Mouse (Mus musculus): ENCODE measurements around the gene Engase.

Gene Engase

DNA sequence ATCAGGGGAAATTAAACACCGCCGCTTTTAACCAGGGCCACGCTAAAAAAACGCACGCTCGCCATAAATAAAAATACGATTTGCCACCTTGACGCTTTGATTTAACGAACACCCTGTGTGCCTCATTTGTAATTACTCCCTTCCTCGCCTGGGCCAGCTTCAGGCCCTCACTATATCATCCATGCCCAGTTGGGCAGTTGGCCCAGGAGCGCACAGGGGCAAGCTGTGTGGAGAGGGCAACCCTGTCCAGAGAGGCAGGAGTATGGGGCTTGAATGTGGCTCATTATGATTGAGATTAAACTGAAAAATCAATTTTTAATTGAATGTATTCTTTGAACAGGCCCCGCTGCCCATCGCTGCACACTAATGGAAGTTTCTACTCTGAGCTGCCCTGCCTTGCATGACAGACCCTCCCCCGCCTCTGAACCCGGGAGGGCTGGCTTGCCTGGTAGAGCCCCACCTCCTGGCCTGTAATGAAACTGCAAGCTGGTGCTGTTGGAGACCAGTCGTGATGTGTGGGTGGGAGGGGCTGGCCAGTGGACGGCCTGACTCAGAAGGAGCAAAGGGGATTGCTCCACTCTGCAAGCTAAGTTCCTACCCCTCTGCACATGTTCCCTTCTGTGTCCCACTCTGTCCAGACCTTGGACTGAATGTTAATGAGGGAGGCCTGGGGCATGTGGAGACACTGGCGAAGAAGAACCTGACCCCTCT is 57.9 kb downstream of the Engase start:
- DNase-seq = peak; percentile 82

DNA sequence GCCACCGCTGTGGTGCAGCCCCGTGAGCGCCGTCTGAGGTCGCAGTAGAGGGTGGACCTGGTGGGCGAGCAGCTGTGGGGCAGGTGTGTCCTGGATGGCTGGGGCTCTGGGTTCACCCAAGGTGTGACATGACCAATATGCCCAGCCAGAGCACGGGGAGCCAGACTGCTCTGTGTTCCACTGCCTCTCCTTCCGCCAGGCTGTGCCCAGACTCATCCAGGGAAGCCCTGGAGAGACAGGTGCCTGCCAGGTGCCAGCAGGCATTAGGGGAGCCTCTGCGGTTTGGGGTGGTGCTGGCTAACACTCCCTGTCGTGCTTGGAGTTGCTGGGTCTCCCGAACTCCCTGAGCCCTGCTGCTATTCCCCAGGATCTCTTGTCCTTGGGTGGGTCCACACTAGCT is 61.4 kb downstream of the Engase start:
- no peak for DNase-seq
